Mouse (Mus musculus) forebrain, embryonic 11.5 days (tissue): ENCODE measurements around the gene Mindy2. TPM values are rescaled to one million over a fixed set of nuclear protein-coding genes. Genes with fewer than 3 reads are reported as not detected.

Source experiments
- polyA plus RNA-seq: library from polyadenylated mRNA; unstranded; fragments of >200 nt; fragmentation: Nextera tagmentation; extraction: Ambion mirVana; gene quantifications from 2 replicates; pipeline ENCODE4 v1.2.1, GENCODE M21; 2014

Gene Mindy2
- polyA plus RNA-seq, 1 experiment from 2014 or later, result 11.5 TPM

Other genes starting within 250 kb of the Mindy2 start
- 218 and 229 TPM in 2 replicates for gene Ccnb2, start 235.6 kb downstream of the Mindy2 start, polyA plus RNA-seq
- 43.6 and 44.9 TPM in 2 replicates for gene Rnf111, start 153.4 kb downstream of the Mindy2 start, polyA plus RNA-seq
- gene Sltm, start 114.4 kb downstream of the Mindy2 start, polyA plus RNA-seq, result 74.7 and 80.2 TPM in 2 replicates
- 0.45 and 0.56 TPM in 2 replicates for gene Gm10642, start 923 bp downstream of the Mindy2 start, polyA plus RNA-seq
- gene Adam10, start 21.8 kb upstream of the Mindy2 start, polyA plus RNA-seq, result 56.5 and 61.4 TPM in 2 replicates